9 mouse cellular contexts compared by ENCODE assay signal in the genomic region with DNA sequence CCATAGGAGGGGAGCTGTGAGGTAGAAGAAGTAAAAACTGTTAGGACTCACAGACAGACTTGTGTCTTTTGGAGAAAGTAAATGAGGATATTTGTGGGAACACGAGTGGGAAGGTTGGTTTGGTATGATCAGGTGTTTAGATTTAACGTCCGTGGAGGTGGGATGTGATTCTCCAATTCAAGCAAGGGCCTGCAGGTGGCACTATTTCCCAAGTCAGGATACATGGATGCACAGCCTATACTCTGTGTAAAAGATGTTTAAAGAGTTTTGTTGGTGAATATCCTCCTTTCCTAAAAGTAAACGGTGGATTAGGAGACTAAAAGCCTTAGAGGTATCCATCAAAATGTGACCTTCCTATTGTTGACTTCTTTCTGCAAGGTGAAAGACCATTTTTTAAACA. TPM values are rescaled to one million over a fixed set of nuclear protein-coding genes. Genes with fewer than 3 reads are reported as not detected.
DNase-seq lines count a peak whose midpoint lies in the region; ATAC-seq lines count a peak whose summit lies in the region.
"Had no signal": no experiment of that assay in that cellular context is flagged by ENCODE, and none has a peak within 500 bp of the region (broad histone marks: within the 10 kb centered on the region; RNA-seq: fewer than 3 reads in every experiment).

No protein-coding gene starts in this region.

- H3K4me1 ChIP-seq in midbrain, embryonic 13.5 days (replicated peaks): no peaks in the 10 kb centered on the region

- DNase-seq in gastrocnemius, postnatal 10 days: peak; percentile 52
- no peak for DNase-seq in gastrocnemius, postnatal 25 days
- peak; percentile 27 for DNase-seq in CD4-positive helper T cell, adult 2 months (ENCODE audit: low read depth, low spot score)
- peak; percentile 22 for DNase-seq in cerebellum, adult 11-12 months
- DNase-seq in layer of hippocampus, postnatal 25 days (ENCODE audit: extremely low spot score in 1 of 2, low spot score in 1 of 2): peak; percentile 28 to 83
- DNase-seq in thymus, postnatal 14 days: peak; percentile 71

- no peak overlapping the region for H3K27ac ChIP-seq in midbrain, embryonic 13.5 days

- 9% methylated on average over 4 of the region's 4 CpGs for WGBS in midbrain, embryonic 13.5 days

- H3K4me3 ChIP-seq in midbrain, embryonic 13.5 days (replicated peaks): no peak overlapping the region

- H3K9me3 ChIP-seq in midbrain, embryonic 13.5 days: no peaks in the 10 kb centered on the region

- H3K27me3 ChIP-seq in midbrain, embryonic 13.5 days: no peaks in the 10 kb centered on the region; the same call in 1 of the 2 replicates

- peak; percentile 94 for ATAC-seq in frontal cortex, adult (ENCODE audit: low TSS enrichment)
- peak; percentile 55; the same call in 1 of the 2 replicates for ATAC-seq in midbrain, embryonic 13.5 days

- no peak overlapping the region for H3K4me2 ChIP-seq in midbrain, embryonic 13.5 days (replicated peaks)

- no peak overlapping the region for H3K9ac ChIP-seq in midbrain, embryonic 13.5 days (replicated peaks)

- no peaks in the 10 kb centered on the region for H3K36me3 ChIP-seq in midbrain, embryonic 13.5 days

RNA-seq across cellular contexts. Expression of a gene that starts 17.1 kb away (rescaled TPM):
- 1 to 10 TPM; 1.7 to 2.6 TPM for total RNA-seq in gastrocnemius, postnatal 10 days (2021)
- total RNA-seq in gastrocnemius, postnatal 25 days (2021): under 1 TPM; 0.59 to 0.91 TPM
- 1 to 10 TPM; 1.9 to 3.3 TPM for total RNA-seq in layer of hippocampus, postnatal 25 days (2021)
- 7.6 TPM in 2 replicates for polyA plus RNA-seq in midbrain, embryonic 13.5 days (2015; fragmentation: Nextera tagmentation; extraction: Ambion mirVana)
- total RNA-seq: neutrophil, adult 5-6 weeks had no signal
